Mouse (Mus musculus): ENCODE results near the gene Zfp383.

GRCm38 (mm10) chr7:29918062-29918453 is 10.0 kb downstream of the Zfp383 start:
- TF ChIP-seq CTCF (IDR thresholded peaks at IDR 0.05) = no peak
- 0 out of 2 replicates have a peak, but pooled peaks have one; percentile 20 for TF ChIP-seq EP300 (IDR thresholded peaks at IDR 0.05)
